Mouse (Mus musculus): Measurements from ENCODE around the gene Tspear.
"Not testable (repeated sequence)": the region's sequence is repeated elsewhere in the genome, so short reads cannot be mapped to it uniquely, and the experiment has no call there.

The Tspear gene

GRCm38 (mm10) chr10:77783396-77783795 is 97.0 kb downstream of the Tspear start:
- DNase-seq (ENCODE audit: extremely low read depth, insufficient read length, low spot score), result not testable (repeated sequence)

GRCm38 (mm10) chr10:77787876-77788275 is 101.5 kb downstream of the Tspear start, which contains the start of gene Gm7137:
Gene Gm7137, minus strand, starts transcription at chr10:77788200.
- not testable (repeated sequence) for DNase-seq (ENCODE audit: extremely low read depth, insufficient read length, low spot score)

GRCm38 (mm10) chr10:77788621-77789020 is 102.3 kb downstream of the Tspear start:
- DNase-seq (ENCODE audit: extremely low read depth, insufficient read length, low spot score), result no peak

- DNase-seq (ENCODE audit: extremely low read depth, insufficient read length, low spot score), result no peak
Observed at GRCm38 (mm10) chr10:77794976-77795375, 108.6 kb downstream of the Tspear start, which contains the start of gene Gm9639. Gene Gm9639, minus strand, starts transcription at chr10:77795076.

GRCm38 (mm10) chr10:77797677-77798076 is 111.3 kb downstream of the Tspear start:
- no peak for DNase-seq (ENCODE audit: extremely low read depth, insufficient read length, low spot score)

- not testable (repeated sequence) for DNase-seq (ENCODE audit: extremely low read depth, insufficient read length, low spot score)
Observed at GRCm38 (mm10) chr10:77798164-77798920, 112.0 kb downstream of the Tspear start.

GRCm38 (mm10) chr10:77798921-77799508 is 112.6 kb downstream of the Tspear start, which contains the start of gene Gm19668:
Gene Gm19668, minus strand, starts transcription at chr10:77799133.
- DNase-seq (ENCODE audit: extremely low read depth, insufficient read length, low spot score), result no peak

- no peak for DNase-seq (ENCODE audit: extremely low read depth, insufficient read length, low spot score)
Observed at GRCm38 (mm10) chr10:77804095-77804494, 117.7 kb downstream of the Tspear start.

GRCm38 (mm10) chr10:77811743-77812142 is 125.4 kb downstream of the Tspear start, which contains the start of gene Gm9507:
Gene Gm9507, minus strand, starts transcription at chr10:77811843.
- no peak for DNase-seq (ENCODE audit: extremely low read depth, insufficient read length, low spot score)

GRCm38 (mm10) chr10:77814382-77814781 is 128.0 kb downstream of the Tspear start, which contains the start of gene Gm2696:
Gene Gm2696, plus strand, starts transcription at chr10:77814682.
- no peak for DNase-seq (ENCODE audit: extremely low read depth, insufficient read length, low spot score)

GRCm38 (mm10) chr10:77815514-77815913 is 129.1 kb downstream of the Tspear start:
- no peak for DNase-seq (ENCODE audit: extremely low read depth, insufficient read length, low spot score)

GRCm38 (mm10) chr10:77818523-77818922 is 132.2 kb downstream of the Tspear start:
- DNase-seq (ENCODE audit: extremely low read depth, insufficient read length, low spot score), result no peak

GRCm38 (mm10) chr10:77819203-77819602 is 132.8 kb downstream of the Tspear start:
- DNase-seq (ENCODE audit: extremely low read depth, insufficient read length, low spot score), result no peak

- DNase-seq (ENCODE audit: extremely low read depth, insufficient read length, low spot score), result no peak
Observed at GRCm38 (mm10) chr10:77826951-77827350, 140.6 kb downstream of the Tspear start, which contains the start of gene Krtap10-4. Gene Krtap10-4, minus strand, starts transcription at chr10:77827095.

- DNase-seq (ENCODE audit: extremely low read depth, insufficient read length, low spot score), result no peak
Observed at GRCm38 (mm10) chr10:77835647-77836046, 149.3 kb downstream of the Tspear start, which contains the start of gene Krtap10-10. Gene Krtap10-10, plus strand, starts transcription at chr10:77835947.

- no peak for DNase-seq (ENCODE audit: extremely low read depth, insufficient read length, low spot score)
Observed at GRCm38 (mm10) chr10:77839006-77839405, 152.6 kb downstream of the Tspear start.

GRCm38 (mm10) chr10:77846503-77846902 is 160.1 kb downstream of the Tspear start, which contains the start of gene Gm36176:
Gene Gm36176, plus strand, starts transcription at chr10:77846803.
- DNase-seq (ENCODE audit: extremely low read depth, insufficient read length, low spot score), result no peak

GRCm38 (mm10) chr10:77846961-77847360 is 160.6 kb downstream of the Tspear start:
- no peak for DNase-seq (ENCODE audit: extremely low read depth, insufficient read length, low spot score)

GRCm38 (mm10) chr10:77847538-77847937 is 161.2 kb downstream of the Tspear start:
- DNase-seq (ENCODE audit: extremely low read depth, insufficient read length, low spot score), result no peak

- no peak for DNase-seq (ENCODE audit: extremely low read depth, insufficient read length, low spot score)
Observed at GRCm38 (mm10) chr10:77852559-77852958, 166.2 kb downstream of the Tspear start, which contains the start of gene Gm10318. Gene Gm10318, plus strand, starts transcription at chr10:77852859.

GRCm38 (mm10) chr10:77861675-77862074 is 175.3 kb downstream of the Tspear start, which contains the start of gene Gm3285:
Gene Gm3285, plus strand, starts transcription at chr10:77861975.
- DNase-seq (ENCODE audit: extremely low read depth, insufficient read length, low spot score), result no peak

All from 3134 (cell line).